Mouse (Mus musculus): ENCODE data around the gene Arid4a. TPM values are rescaled to one million over a fixed set of nuclear protein-coding genes. Genes with fewer than 3 reads are reported as not detected.

The Arid4a gene
- total RNA-seq, 2 experiments from 2014 or later: 45.0 to 74.6 TPM

DNA sequence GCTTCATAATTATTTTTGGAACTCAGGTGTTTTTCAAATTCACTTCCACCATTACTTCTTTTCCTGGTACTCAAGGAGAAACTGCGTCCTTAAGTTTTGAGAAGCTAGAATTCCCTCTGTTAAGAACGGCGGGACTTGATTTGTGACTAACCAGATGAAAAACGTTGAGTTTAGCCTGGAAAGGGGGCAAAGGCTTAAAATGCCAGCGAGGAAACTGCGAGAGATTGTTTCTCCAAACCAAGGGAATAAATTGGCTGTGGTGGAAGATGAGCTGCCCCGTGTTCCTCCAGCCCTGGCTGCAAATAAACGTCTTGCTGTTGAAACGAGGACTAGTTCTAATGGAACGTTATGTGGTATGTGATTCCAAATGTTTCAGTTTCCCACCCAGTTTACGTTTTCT, 121.9 kb downstream of the Arid4a start:
- ATAC-seq (ENCODE audit: poor library complexity, severe bottlenecking): no peak

DNA sequence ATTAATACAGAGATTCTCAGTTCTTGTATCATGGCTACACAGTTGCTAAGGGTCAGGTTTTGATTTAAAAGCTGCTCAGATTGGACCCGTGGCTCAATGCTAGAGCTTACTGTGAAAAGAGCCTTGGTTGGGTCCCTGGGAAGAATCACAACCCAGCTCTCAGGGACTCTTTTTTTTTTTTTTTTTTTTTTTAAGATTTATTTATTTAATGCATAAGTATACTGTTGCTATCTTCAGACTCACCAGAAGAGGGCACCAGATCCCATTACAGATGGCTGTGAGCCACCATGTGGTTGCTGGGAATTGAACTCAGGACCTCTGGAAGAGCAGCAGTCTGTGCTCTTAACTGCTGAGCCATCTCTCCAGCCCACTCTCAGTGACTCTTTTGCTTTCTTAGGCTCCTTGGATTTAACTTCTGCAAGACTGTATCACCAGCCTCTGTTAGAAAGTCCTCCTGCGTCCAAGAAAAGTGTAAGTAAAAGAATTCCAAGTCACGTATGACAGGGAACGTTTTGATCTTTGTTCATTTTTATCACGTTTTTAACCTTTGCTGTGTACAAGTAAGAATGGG, 123.6 kb downstream of the Arid4a start:
- ATAC-seq (ENCODE audit: poor library complexity, severe bottlenecking): no peak

DNA sequence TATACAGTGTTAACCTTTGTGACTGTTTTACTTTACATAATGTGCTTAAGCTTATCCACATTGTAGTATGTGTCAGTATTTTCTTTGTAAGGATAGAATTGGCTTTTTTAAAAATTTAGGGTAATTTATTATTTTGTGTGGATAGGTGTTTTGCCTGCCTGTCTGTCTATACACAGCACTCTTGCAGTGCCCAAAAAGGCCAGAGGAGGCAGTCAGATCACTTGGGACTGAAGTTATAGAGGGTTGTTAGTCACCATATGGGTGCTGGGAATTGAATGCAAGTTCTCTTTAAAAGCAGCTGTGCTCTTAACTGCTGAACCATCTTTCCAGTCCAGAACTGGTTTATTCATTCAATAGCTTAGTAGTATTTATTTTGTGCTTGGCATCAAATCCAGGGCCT, 125.4 kb downstream of the Arid4a start:
- no peak for ATAC-seq (ENCODE audit: poor library complexity, severe bottlenecking)

DNA sequence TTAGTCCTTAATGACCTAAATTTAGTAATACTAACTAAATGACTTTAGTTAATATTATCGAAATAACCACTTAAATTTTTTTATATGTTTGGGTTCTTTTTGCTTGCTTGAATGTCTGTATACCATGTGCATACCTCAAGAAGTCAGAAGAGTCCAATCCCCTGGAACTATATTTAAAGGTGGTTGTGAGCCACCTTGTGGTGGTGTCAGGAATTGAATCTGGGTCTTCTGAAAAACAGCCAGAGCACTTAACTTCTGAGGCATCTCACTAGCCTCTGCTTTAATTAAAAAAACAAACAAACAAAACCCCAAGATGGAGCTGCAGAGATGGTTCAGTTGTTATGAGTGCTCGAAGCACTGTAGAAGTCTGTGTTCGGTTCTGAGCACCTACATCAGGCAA, 131.9 kb downstream of the Arid4a start:
- ATAC-seq (ENCODE audit: poor library complexity, severe bottlenecking): 0 out of 2 replicates have a peak, but pooled peaks have one; percentile 56

Other genes with a start within 250 kb of the Arid4a start
- gene Frmd6, start 190.5 kb upstream of the Arid4a start, total RNA-seq (2015): 0.64 and 0.69 TPM in 2 replicates
- 1.0 and 1.2 TPM in 2 replicates for gene Frmd6, start 190.5 kb upstream of the Arid4a start, total RNA-seq (2017)
- 109 and 153 TPM in 2 replicates for gene Actr10, start 78.1 kb upstream of the Arid4a start, total RNA-seq (2015)
- gene Actr10, start 78.1 kb upstream of the Arid4a start, total RNA-seq (2017): 54.0 and 81.4 TPM in 2 replicates
- 302 and 324 TPM in 2 replicates for gene Psma3, start 41.4 kb upstream of the Arid4a start, total RNA-seq (2015)
- 246 and 252 TPM in 2 replicates for gene Psma3, start 41.4 kb upstream of the Arid4a start, total RNA-seq (2017)
- not detected in 2 replicates for gene Tomm20l, start 95.4 kb downstream of the Arid4a start, total RNA-seq (2015)
- not detected in 2 replicates for gene Tomm20l, start 95.4 kb downstream of the Arid4a start, total RNA-seq (2017)
- 26.7 and 29.0 TPM in 2 replicates for gene Timm9, start 120.7 kb downstream of the Arid4a start, total RNA-seq (2015)
- 21.3 and 22.4 TPM in 2 replicates for gene Timm9, start 120.7 kb downstream of the Arid4a start, total RNA-seq (2017)
- 12.2 and 12.9 TPM in 2 replicates for gene 2700049A03Rik, start 120.9 kb downstream of the Arid4a start, total RNA-seq (2015)
- 7.5 and 8.3 TPM in 2 replicates for gene 2700049A03Rik, start 120.9 kb downstream of the Arid4a start, total RNA-seq (2017)

All from megakaryocyte, adult 5-6 weeks (primary cell).